Mouse (Mus musculus) liver, embryonic 14.5 days (tissue): ENCODE measurements around the gene Hsdl2.

Experiments used
- CTCF ChIP-seq: IDR thresholded peaks from 2 replicates; pipeline ENCODE4 v1.5.1; 2016; ENCODE audit warnings: antibody characterized with exemption, low read depth, control low read depth
- EP300 ChIP-seq: IDR thresholded peaks from 2 replicates; pipeline ENCODE4 v1.6.1; 2016; ENCODE audit warnings: antibody characterized with exemption, low read depth

DNA sequence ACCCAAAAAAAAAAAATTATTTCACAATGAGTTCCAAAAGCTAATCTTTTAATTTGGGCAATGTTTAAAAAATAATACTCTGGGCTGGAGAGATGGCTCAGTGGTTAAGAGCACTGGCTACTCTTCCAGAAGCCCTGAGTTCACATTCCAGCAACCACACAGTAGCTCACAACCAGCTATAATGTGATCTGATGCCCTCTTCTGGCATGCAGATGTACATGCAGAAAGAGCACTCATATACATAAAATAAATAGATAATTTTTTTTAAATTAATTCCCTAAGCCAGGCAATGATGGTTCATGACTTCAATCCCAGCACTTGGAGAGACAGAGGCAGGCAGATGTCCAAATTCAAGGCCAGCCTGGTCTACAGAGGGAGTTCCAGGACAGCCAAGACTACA, 38.4 kb upstream of the Hsdl2 start:
- TF ChIP-seq CTCF (peak; percentile 59), EP300 (no peak)
